In genomic region chr11:55460559-55461018, GRCm38 (mm10) we compare ENCODE assay signal across 8 mouse cellular contexts. TPM values are rescaled to one million over a fixed set of nuclear protein-coding genes. Genes with fewer than 3 reads are reported as not detected.
A peak's percentile ranks its signal among the peaks of the same experiment; 100 is the strongest.
DNase-seq lines count a peak whose midpoint lies in the region; ATAC-seq and TF ChIP-seq lines count a peak whose summit lies in the region.

No protein-coding gene starts in this region.

- no peaks in the 10 kb centered on the region for H3K27me3 ChIP-seq in intestine, postnatal 0 days (replicated peaks; ENCODE audit: control insufficient read depth, insufficient read depth, low read length)
- no peaks in the 10 kb centered on the region for H3K27me3 ChIP-seq in megakaryocyte, embryonic 14.5 days (replicated peaks)

- ATAC-seq in erythroid progenitor cell, adult 5-6 weeks (replicated peaks; ENCODE audit: low FRiP score, poor library complexity, severe bottlenecking): peak; percentile 49
- ATAC-seq in intestine, postnatal 0 days: peak; percentile 27

- H3K4me3 ChIP-seq in intestine, postnatal 0 days (ENCODE audit: low read depth, low read length): peak overlapping the region; percentile 87
- peak overlapping the region; percentile 99 for H3K4me3 ChIP-seq in megakaryocyte, embryonic 14.5 days (replicated peaks)

- under 1% methylated on average over 17 of the region's 17 CpGs for WGBS in intestine, postnatal 0 days

- peak; percentile 66 for TF ChIP-seq CTCF in intestine, postnatal 0 days (IDR thresholded peaks at IDR 0.05; ENCODE audit: low read depth)

- peak overlapping the region; percentile 77 for H3K9ac ChIP-seq in intestine, postnatal 0 days (ENCODE audit: low read depth, low read length)

- H3K4me1 ChIP-seq in intestine, postnatal 0 days (replicated peaks; ENCODE audit: control insufficient read depth, insufficient read depth, low read length): peaks cover 5% of the 10 kb centered on the region; the same call in 1 of the 2 replicates
- peaks cover 58% of the 10 kb centered on the region for H3K4me1 ChIP-seq in megakaryocyte, embryonic 14.5 days

- DNase-seq in lung, adult 18-20 months: peak; percentile 33 to 38
- DNase-seq in lung, postnatal 4 days: no peak
- DNase-seq in T-cell, adult 2 months (ENCODE audit: low spot score): peak; percentile 10
- DNase-seq in yolk sac, embryonic 10.5 days (ENCODE audit: low spot score): no peak
- DNase-seq in gastrocnemius, postnatal 25 days: no peak

- peak overlapping the region; percentile 96 for H3K4me2 ChIP-seq in intestine, postnatal 0 days (replicated peaks; ENCODE audit: low read depth)

- H3K27ac ChIP-seq in intestine, postnatal 0 days (ENCODE audit: low read depth, low read length): peak overlapping the region; percentile 87

- H3K36me3 ChIP-seq in intestine, postnatal 0 days (ENCODE audit: control insufficient read depth, insufficient read depth): no peaks in the 10 kb centered on the region
- H3K36me3 ChIP-seq in megakaryocyte, embryonic 14.5 days (replicated peaks; ENCODE audit: low read length): peaks cover 23% of the 10 kb centered on the region

- H3K9me3 ChIP-seq in intestine, postnatal 0 days (ENCODE audit: control insufficient read depth): no peaks in the 10 kb centered on the region
- no peaks in the 10 kb centered on the region for H3K9me3 ChIP-seq in megakaryocyte, embryonic 14.5 days

RNA-seq across cellular contexts. Expression of gene Atox1, which starts 0.5 kb away (rescaled TPM):
- 24.3 and 114 TPM in 2 replicates for total RNA-seq in erythroid progenitor cell, adult 5-6 weeks (2015; ENCODE audit: low replicate concordance)
- 18.5 TPM in 1 of 2 replicates, not detected in the other for total RNA-seq in erythroid progenitor cell, adult 5-6 weeks (2017; ENCODE audit: low replicate concordance)
- 637 and 641 TPM in 2 replicates for polyA plus RNA-seq in intestine, postnatal 0 days (2015; fragmentation: Nextera tagmentation; extraction: Ambion mirVana)
- polyA plus RNA-seq in megakaryocyte, embryonic 14.5 days (2012; ENCODE audit: insufficient read depth, low replicate concordance): 110 and 126 TPM in 2 replicates
- total RNA-seq in gastrocnemius, postnatal 25 days (2021): 10 to 100 TPM; 51.8 to 60.6 TPM

RNA-seq across cellular contexts. Expression of gene G3bp1, which starts 8.9 kb away (rescaled TPM):
- 27.7 and 35.7 TPM in 2 replicates for total RNA-seq in erythroid progenitor cell, adult 5-6 weeks (2015; ENCODE audit: low replicate concordance)
- 22.5 and 28.2 TPM in 2 replicates for total RNA-seq in erythroid progenitor cell, adult 5-6 weeks (2017; ENCODE audit: low replicate concordance)
- polyA plus RNA-seq in intestine, postnatal 0 days (2015; fragmentation: Nextera tagmentation; extraction: Ambion mirVana): 41.0 and 43.6 TPM in 2 replicates
- 12.3 and 44.5 TPM in 2 replicates for polyA plus RNA-seq in megakaryocyte, embryonic 14.5 days (2012; ENCODE audit: insufficient read depth, low replicate concordance)
- 10 to 100 TPM; 50.0 to 50.4 TPM for total RNA-seq in gastrocnemius, postnatal 25 days (2021)

RNA-seq across cellular contexts. Expression of gene Sparc, which starts 37.6 kb away (rescaled TPM):
- total RNA-seq in erythroid progenitor cell, adult 5-6 weeks (2015; ENCODE audit: low replicate concordance): 1.8 and 3.8 TPM in 2 replicates
- 1.9 and 9.3 TPM in 2 replicates for total RNA-seq in erythroid progenitor cell, adult 5-6 weeks (2017; ENCODE audit: low replicate concordance)
- polyA plus RNA-seq in intestine, postnatal 0 days (2015; fragmentation: Nextera tagmentation; extraction: Ambion mirVana): 931 and 943 TPM in 2 replicates
- polyA plus RNA-seq in megakaryocyte, embryonic 14.5 days (2012; ENCODE audit: insufficient read depth, low replicate concordance): 11.1 TPM in 1 of 2 replicates, not detected in the other
- 1,000 to 10,000 TPM in 1 of 2 experiments, 100 to 1,000 TPM in 1; 811 to 1,001 TPM for total RNA-seq in gastrocnemius, postnatal 25 days (2021)

Comparison
In these comparisons a context has a peak if more than half of its experiments do, and no peak if none do; other contexts are left out.
1. DNase-seq: peak in lung, adult 18-20 months (2 of 2) and T-cell, adult 2 months (single experiment); none in lung, postnatal 4 days (0 of 2), yolk sac, embryonic 10.5 days (single experiment) and gastrocnemius, postnatal 25 days (single experiment).
2. RNA of gene Sparc, which starts 37.6 kb away (total RNA-seq): 811 to 1,001 TPM in gastrocnemius, postnatal 25 days; 1.8 to 9.3 TPM in erythroid progenitor cell, adult 5-6 weeks; every median in the first group is over 10 times any median in the second.